Mouse (Mus musculus) gastrocnemius, postnatal 10 days (tissue): ENCODE data around the gene Ntn3. TPM values are rescaled to one million over a fixed set of nuclear protein-coding genes. Genes with fewer than 3 reads are reported as not detected.

Source experiments
- microRNA-seq, 2 experiments: library from miRNA; unstranded; fragments of <30 nt; microRNA quantifications; one replicate each; pipeline ENCODE4 v1.2.0; 2021
- total RNA-seq, 2 experiments: library from RNA; stranded (reverse); gene quantifications; 2 replicates each; pipeline ENCODE4 v1.2.3; 2021

The Ntn3 gene
- total RNA-seq, 2 experiments from 2014 or later = 1.6 to 2.5 TPM

Small RNA genes lying within 50 kb of the gene (microRNA-seq; reads per million reads assigned to microRNA genes)
- 0 to 0.32 reads per million in 2 experiments for gene Mir5134
- gene Mir6965 = 0 to 0.64 reads per million in 2 experiments

Other genes with a start within 250 kb of the Ntn3 start
- gene Prss30, start 229.0 kb downstream of the Ntn3 start, total RNA-seq = not detected
- gene Prss22, start 211.4 kb downstream of the Ntn3 start, total RNA-seq = not detected
- not detected for gene Prss27, start 171.4 kb downstream of the Ntn3 start, total RNA-seq
- 10 to 100 TPM; 16.9 to 18.2 TPM for gene Kctd5, start 136.0 kb downstream of the Ntn3 start, total RNA-seq
- gene Pdpk1, start 58.6 kb downstream of the Ntn3 start, total RNA-seq = 10 to 100 TPM; 44.2 to 47.0 TPM
- gene Amdhd2, start 45.8 kb downstream of the Ntn3 start, total RNA-seq = 10 to 100 TPM; 12.0 to 16.6 TPM
- 100 to 1,000 TPM; 180 to 191 TPM for gene Atp6v0c, start 39.8 kb downstream of the Ntn3 start, total RNA-seq
- 1 to 10 TPM; 5.8 to 8.9 TPM for gene Tbc1d24, start 4.0 kb downstream of the Ntn3 start, total RNA-seq
- gene Tedc2, start 11.3 kb upstream of the Ntn3 start, total RNA-seq = 1 to 10 TPM; 2.5 to 4.0 TPM
- 1 to 10 TPM; 5.0 to 8.2 TPM for gene Ccnf, start 42.0 kb upstream of the Ntn3 start, total RNA-seq
- under 1 TPM in 1 of 2 experiments, not detected in 1; 0.05 TPM for gene Abca17, start 141.5 kb upstream of the Ntn3 start, total RNA-seq
- gene Abca3, start 142.4 kb upstream of the Ntn3 start, total RNA-seq = 10 to 100 TPM; 10.2 to 11.4 TPM
- 10 to 100 TPM; 59.1 to 67.5 TPM for gene Rnps1, start 205.0 kb upstream of the Ntn3 start, total RNA-seq
- gene Eci1, start 217.1 kb upstream of the Ntn3 start, total RNA-seq = 100 to 1,000 TPM; 147 to 161 TPM
- gene Dnase1l2, start 233.6 kb upstream of the Ntn3 start, total RNA-seq = 1 to 10 TPM in 1 of 2 experiments, under 1 TPM in 1; 0.63 to 1.7 TPM